Mouse (Mus musculus) E14TG2a.4 (cell line): ENCODE data around the gene Itm2c.
A peak's percentile ranks its signal among the peaks of the same experiment; 100 is the strongest.

Source experiments
- H3K27me3 ChIP-seq: 2 replicates; pipeline ENCODE4 v1.6.1; 2014; ENCODE audit warnings: low read length, control low read depth; ENCODE audit not compliant: insufficient read depth
- H3K36me3 ChIP-seq: 2 replicates; pipeline ENCODE4 v1.6.1; 2014; ENCODE audit warnings: low read length, control low read depth; ENCODE audit not compliant: insufficient read depth
- H3K4me1 ChIP-seq: replicated peaks from 2 replicates; pipeline ENCODE4 v1.6.1; 2014; ENCODE audit warnings: low read depth, low read length, control low read depth
- H3K4me3 ChIP-seq: replicated peaks from 2 replicates; pipeline ENCODE4 v1.5.1; 2014; ENCODE audit warnings: mild to moderate bottlenecking, low read length
- H3K9me3 ChIP-seq: 2 replicates; pipeline ENCODE4 v1.6.1; 2014; ENCODE audit warnings: low read length, control low read depth
- CTCF ChIP-seq: conservative IDR thresholded peaks from 2 replicates; pipeline ENCODE4 v1.5.1; 2014; ENCODE audit warnings: low read length
- NANOG ChIP-seq: IDR thresholded peaks from 2 replicates; pipeline ENCODE4 v1.6.1; 2014; ENCODE audit warnings: borderline replicate concordance, low read length, mixed read lengths
- POU5F1 ChIP-seq: IDR thresholded peaks from 2 replicates; pipeline ENCODE4 v1.6.1; 2014; ENCODE audit warnings: low read length, borderline replicate concordance

Gene Itm2c

GRCm38 (mm10) chr1:85933631-85934465 lies 39.8 kb downstream of the Itm2c start:
- Histone ChIP-seq H3K9me3 (peaks cover 32% of the 10 kb centered on the region), H3K4me1 (peaks cover 13% of the 10 kb centered on the region), H3K36me3 (no peaks in the 10 kb centered on the region), H3K27me3 (peaks cover 15% of the 10 kb centered on the region), H3K4me3 (no peak overlapping the region)
- no peak for TF ChIP-seq NANOG
- no peak for TF ChIP-seq POU5F1
- TF ChIP-seq CTCF, result no peak

GRCm38 (mm10) chr1:85934560-85934959 lies 40.5 kb downstream of the Itm2c start:
- peaks cover 32% of the 10 kb centered on the region for H3K9me3 ChIP-seq
- peaks cover 23% of the 10 kb centered on the region for H3K27me3 ChIP-seq
- H3K36me3 ChIP-seq, result no peaks in the 10 kb centered on the region
- H3K4me3 ChIP-seq, result no peak overlapping the region
- no peak for TF ChIP-seq CTCF
- TF ChIP-seq NANOG, result no peak
- TF ChIP-seq POU5F1, result no peak
- H3K4me1 ChIP-seq, result peaks cover 13% of the 10 kb centered on the region

DNA sequence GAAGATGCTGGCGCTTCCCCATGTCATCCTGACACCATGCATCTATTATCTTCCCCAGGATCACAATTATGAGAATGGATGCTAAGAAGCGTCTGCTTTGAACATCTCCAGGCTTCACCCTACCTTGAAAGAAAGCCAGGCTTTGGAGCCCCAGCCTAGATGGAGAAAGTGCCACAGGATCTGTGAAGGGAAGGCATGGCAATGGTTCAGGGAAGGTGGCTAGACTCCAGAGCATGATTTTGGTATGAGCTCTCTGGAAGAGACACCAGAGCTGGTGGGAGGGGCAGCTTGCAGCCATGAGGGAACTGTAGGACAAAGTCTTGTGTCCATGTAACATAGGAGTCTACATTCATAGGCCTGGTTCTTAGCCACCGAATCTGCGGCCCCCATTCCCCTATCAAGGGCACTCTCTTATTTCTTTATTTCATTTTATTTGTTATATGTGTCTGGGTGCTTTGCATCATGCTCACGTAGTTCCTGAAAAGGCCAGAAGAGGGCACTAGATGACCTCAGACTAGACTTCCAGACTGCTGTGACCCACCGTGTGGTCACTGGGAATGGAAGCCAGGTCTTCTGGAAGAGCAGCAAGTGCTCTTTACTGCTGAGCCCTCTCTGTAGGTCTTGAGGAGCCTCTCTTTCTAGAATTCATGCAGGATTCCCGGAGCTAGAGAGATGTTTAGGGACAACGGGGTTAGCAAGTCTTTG lies 41.2 kb downstream of the Itm2c start:
- Histone ChIP-seq H3K9me3 (peaks cover 31% of the 10 kb centered on the region), H3K4me1 (peaks cover 13% of the 10 kb centered on the region), H3K4me3 (no peak overlapping the region), H3K36me3 (no peaks in the 10 kb centered on the region), H3K27me3 (peaks cover 30% of the 10 kb centered on the region)
- no peak for TF ChIP-seq POU5F1
- peak; percentile 91 for TF ChIP-seq CTCF

- peaks cover 36% of the 10 kb centered on the region for H3K27me3 ChIP-seq
- H3K9me3 ChIP-seq, result peaks cover 21% of the 10 kb centered on the region
- H3K36me3 ChIP-seq, result no peaks in the 10 kb centered on the region
- peaks cover 13% of the 10 kb centered on the region for H3K4me1 ChIP-seq
- TF ChIP-seq POU5F1 (no peak), CTCF (no peak), NANOG (no peak)
- no peak overlapping the region for H3K4me3 ChIP-seq
These were observed 42.2 kb downstream of the Itm2c start for GRCm38 (mm10) chr1:85936265-85936664.

- no peak for TF ChIP-seq POU5F1
- no peak for TF ChIP-seq NANOG
- TF ChIP-seq CTCF, result no peak
- Histone ChIP-seq H3K36me3 (no peaks in the 10 kb centered on the region), H3K27me3 (peaks cover 43% of the 10 kb centered on the region), H3K4me1 (peaks cover 13% of the 10 kb centered on the region), H3K4me3 (no peak overlapping the region), H3K9me3 (peaks cover 12% of the 10 kb centered on the region)
These were observed 43.2 kb downstream of the Itm2c start for GRCm38 (mm10) chr1:85937323-85937722.

- Histone ChIP-seq H3K9me3 (peaks cover 8% of the 10 kb centered on the region; the same call in 1 of the 2 replicates), H3K36me3 (no peaks in the 10 kb centered on the region), H3K4me3 (no peak overlapping the region), H3K27me3 (peaks cover 38% of the 10 kb centered on the region), H3K4me1 (no peaks in the 10 kb centered on the region)
- TF ChIP-seq CTCF, result no peak
- TF ChIP-seq POU5F1, result no peak
- no peak for TF ChIP-seq NANOG
These were observed 48.2 kb downstream of the Itm2c start for GRCm38 (mm10) chr1:85942318-85942717.

GRCm38 (mm10) chr1:85949085-85949684 lies 55.1 kb downstream of the Itm2c start:
- Histone ChIP-seq H3K4me1 (no peaks in the 10 kb centered on the region), H3K9me3 (peaks cover 8% of the 10 kb centered on the region; the same call in 1 of the 2 replicates), H3K27me3 (no peaks in the 10 kb centered on the region), H3K36me3 (no peaks in the 10 kb centered on the region), H3K4me3 (no peak overlapping the region)
- TF ChIP-seq NANOG (no peak), CTCF (no peak), POU5F1 (no peak)

- Histone ChIP-seq H3K9me3 (no peaks in the 10 kb centered on the region), H3K4me1 (no peaks in the 10 kb centered on the region; the same call in 1 of the 2 replicates), H3K27me3 (peaks cover 11% of the 10 kb centered on the region), H3K36me3 (no peaks in the 10 kb centered on the region), H3K4me3 (no peak overlapping the region)
- TF ChIP-seq CTCF, result no peak
- TF ChIP-seq NANOG, result no peak
- TF ChIP-seq POU5F1, result no peak
These were observed 61.1 kb downstream of the Itm2c start for GRCm38 (mm10) chr1:85955150-85955549.
